Mouse (Mus musculus) kidney, embryonic 16.5 days (tissue): Measurements from ENCODE around the gene Dapk3. TPM values are rescaled to one million over a fixed set of nuclear protein-coding genes. Genes with fewer than 3 reads are reported as not detected.
"Not testable (repeated sequence)": the region's sequence is repeated elsewhere in the genome, so short reads cannot be mapped to it uniquely, and the experiment has no call there.

Experiments
- ATAC-seq: fragments of 200-750 bp; cut with Nextera tagmentation; 2 replicates; pipeline ENCODE4 v1.8.0; 2017; ENCODE audit warnings: moderate TSS enrichment; ENCODE audit not compliant: low FRiP score, low TSS enrichment
- H3K27ac ChIP-seq: fragments of 300-500 bp; sonication (generic); 2 replicates; pipeline ENCODE4 v1.5.1; 2014; ENCODE audit warnings: low read length
- H3K27me3 ChIP-seq: fragments of 300-500 bp; sonication (generic); 2 replicates; pipeline ENCODE4 v1.6.1; 2014; ENCODE audit warnings: low read length, control low read depth, mixed read lengths; ENCODE audit not compliant: insufficient read depth
- H3K36me3 ChIP-seq: fragments of 300-500 bp; sonication (generic); 2 replicates; pipeline ENCODE4 v1.6.1; 2014; ENCODE audit warnings: low read length, control low read depth, mixed read lengths; ENCODE audit not compliant: insufficient read depth
- H3K4me1 ChIP-seq: fragments of 300-500 bp; sonication (generic); 2 replicates; pipeline ENCODE4 v1.6.1; 2014; ENCODE audit warnings: low read length, control low read depth, mixed read lengths; ENCODE audit not compliant: insufficient read depth
- H3K4me2 ChIP-seq: fragments of 300-500 bp; sonication (generic); replicated peaks from 2 replicates; pipeline ENCODE4 v1.6.1; 2014; ENCODE audit warnings: low read depth, low read length
- H3K4me3 ChIP-seq: fragments of 300-500 bp; sonication (generic); 2 replicates; pipeline ENCODE4 v1.5.1; 2014; ENCODE audit warnings: mild to moderate bottlenecking, low read length
- H3K9ac ChIP-seq: fragments of 300-500 bp; sonication (generic); replicated peaks from 2 replicates; pipeline ENCODE4 v1.6.1; 2014; ENCODE audit warnings: low read length
- H3K9me3 ChIP-seq: fragments of 300-500 bp; sonication (generic); 2 replicates; pipeline ENCODE4 v1.6.1; 2016; ENCODE audit warnings: low read length, control low read depth
- WGBS: fragments of 180-500 bp; shearing (Covaris S2); extraction: QIAGEN DNeasy Blood & Tissue Kit; methylation state at CpG from one replicate; pipeline ENCODE4 v1.1.7; 2014; 5-methylcytosine and 5-hydroxymethylcytosine counted together
- polyA plus RNA-seq: library from polyadenylated mRNA; unstranded; fragments of >200 nt; fragmentation: Nextera tagmentation; extraction: Ambion mirVana; gene quantifications from 2 replicates; pipeline ENCODE4 v1.2.1, GENCODE M21; 2015

Dapk3 gene
- polyA plus RNA-seq, 1 experiment from 2014 or later = 39.3 TPM

DNA sequence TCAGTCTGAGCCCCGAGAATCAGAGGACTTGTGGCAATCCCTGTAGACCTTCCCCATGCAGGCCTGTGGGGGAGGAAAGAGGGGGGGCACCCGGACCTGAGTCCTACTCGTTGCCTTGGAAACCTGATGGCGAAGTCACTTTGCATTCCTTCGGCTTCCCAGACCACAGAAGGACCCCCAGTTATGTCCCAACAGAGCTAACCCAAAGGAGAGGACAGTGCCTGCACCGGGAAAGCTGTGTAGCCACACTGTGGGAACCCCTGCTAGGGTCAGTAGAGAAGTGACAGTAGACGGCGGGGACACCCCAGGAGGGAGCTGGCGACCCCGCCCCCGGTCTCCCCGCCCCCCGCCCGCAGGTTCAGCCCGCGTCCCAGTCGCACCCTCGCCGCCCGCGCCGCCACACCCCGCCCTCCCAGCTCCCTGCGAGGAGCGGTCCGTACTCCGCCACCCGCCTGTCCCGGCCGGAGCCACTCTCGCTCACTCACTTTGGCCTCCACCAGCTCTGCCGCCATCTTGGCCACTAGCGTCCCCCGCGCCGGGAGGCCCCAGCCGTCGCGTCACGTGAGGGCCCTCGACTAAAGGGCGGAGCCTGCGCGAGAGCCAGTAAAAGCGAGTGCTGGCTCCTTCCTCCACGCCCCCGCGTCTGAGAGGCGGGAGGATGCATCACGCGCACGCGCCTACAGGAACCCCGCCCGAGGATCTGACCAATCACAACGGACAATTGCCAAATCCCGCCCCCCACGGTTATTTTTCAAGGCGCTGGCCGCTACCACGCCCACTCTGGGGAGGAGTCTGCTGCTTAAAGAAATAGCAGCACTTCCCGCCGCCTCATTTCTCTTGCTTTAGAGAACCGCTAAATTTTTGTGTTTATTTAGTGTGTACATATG is 15.4 kb upstream of the Dapk3 start, which contains the start of gene Pias4:
Gene Pias4 (minus strand): TSS at position 724 of the 887 bp plus-strand sequence.
- H3K9me3 ChIP-seq = no peaks in the 10 kb centered on the region
- H3K9ac ChIP-seq = peak within 1 kb of the TSS; percentile 80
- peak within 1 kb of the TSS; percentile 88 for H3K4me3 ChIP-seq
- under 1% methylated on average over 60 of the region's 64 CpGs for WGBS
- peak within 1 kb of the TSS; percentile 89 for H3K27ac ChIP-seq
- H3K4me1 ChIP-seq = peaks cover 28% of the 10 kb centered on the region
- ATAC-seq = peak; percentile 85
- H3K36me3 ChIP-seq = peaks cover 12% of the 10 kb centered on the region
- H3K27me3 ChIP-seq = no peaks in the 10 kb centered on the region
- H3K4me2 ChIP-seq = peak within 1 kb of the TSS; percentile 61

DNA sequence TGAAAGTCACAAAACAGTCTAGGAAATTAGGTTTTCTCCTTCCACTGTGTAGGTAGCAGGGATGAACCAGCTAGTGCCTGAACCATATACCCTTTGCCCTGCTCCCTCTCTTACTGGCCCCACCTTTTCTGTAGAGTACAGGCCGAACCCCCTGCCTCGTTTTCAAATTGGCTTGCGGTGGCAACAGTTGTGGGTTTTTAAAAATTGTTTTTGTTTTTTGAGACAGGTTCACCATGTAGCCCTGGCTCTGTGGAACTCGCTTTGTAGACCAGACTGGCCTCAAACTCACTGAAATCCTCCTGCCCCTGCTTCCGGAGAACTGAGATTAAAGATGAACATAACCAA is 14.7 kb upstream of the Dapk3 start:
- Histone ChIP-seq H3K36me3 (peaks cover 7% of the 10 kb centered on the region), H3K4me3 (peak overlapping the region; percentile 88), H3K9me3 (no peaks in the 10 kb centered on the region), H3K4me2 (peak overlapping the region; percentile 61), H3K27me3 (no peaks in the 10 kb centered on the region), H3K4me1 (peaks cover 31% of the 10 kb centered on the region), H3K9ac (peak overlapping the region; percentile 65), H3K27ac (peak overlapping the region; percentile 89)
- peak; percentile 58 for ATAC-seq
- 7% methylated on average over 5 of the region's 5 CpGs for WGBS

DNA sequence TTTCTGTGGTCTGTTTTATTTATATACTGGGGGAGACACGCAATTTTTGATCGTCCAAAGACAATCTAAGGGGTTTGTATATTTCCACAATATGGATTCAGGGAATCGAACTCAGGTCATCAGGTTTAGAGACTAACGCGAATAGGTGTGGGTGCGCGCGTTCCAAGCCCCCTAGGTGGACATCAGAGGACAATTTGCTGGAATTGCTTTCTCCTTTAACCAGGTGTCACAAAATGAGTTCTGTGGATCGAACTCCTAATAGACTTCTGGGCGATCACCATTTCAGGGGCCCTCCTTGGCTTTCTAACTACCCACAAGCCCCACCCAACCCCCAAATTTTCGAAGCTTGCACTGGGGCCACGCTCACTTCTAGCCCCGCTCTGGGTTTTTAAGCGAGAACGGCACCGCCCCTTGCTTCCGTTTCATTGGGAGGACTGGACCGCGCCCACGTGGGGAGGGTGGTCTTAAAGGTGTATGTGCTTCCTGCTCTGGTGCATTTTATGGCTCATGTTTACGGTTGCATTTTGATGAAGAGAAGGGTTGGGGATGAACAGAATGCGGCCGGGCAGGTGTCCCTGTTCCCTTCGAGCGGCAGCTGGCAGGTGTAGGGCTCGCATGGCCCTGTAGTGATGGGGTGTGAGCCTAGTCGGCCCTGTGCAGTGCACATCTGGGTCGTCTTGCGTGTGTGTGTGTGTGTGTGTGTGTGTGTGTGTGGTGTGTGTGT is 14.1 kb upstream of the Dapk3 start:
- ATAC-seq = peak; percentile 64
- H3K9me3 ChIP-seq = no peaks in the 10 kb centered on the region
- H3K36me3 ChIP-seq = peaks cover under 1% of the 10 kb centered on the region; the same call in 1 of the 2 replicates
- H3K4me1 ChIP-seq = peaks cover 37% of the 10 kb centered on the region
- peak overlapping the region; percentile 61 for H3K4me2 ChIP-seq
- H3K27me3 ChIP-seq = no peaks in the 10 kb centered on the region
- peak overlapping the region; percentile 88 for H3K4me3 ChIP-seq
- H3K9ac ChIP-seq = peak overlapping the region; percentile 65
- 2% methylated on average over 29 of the region's 29 CpGs for WGBS
- H3K27ac ChIP-seq = peak overlapping the region; percentile 89

DNA sequence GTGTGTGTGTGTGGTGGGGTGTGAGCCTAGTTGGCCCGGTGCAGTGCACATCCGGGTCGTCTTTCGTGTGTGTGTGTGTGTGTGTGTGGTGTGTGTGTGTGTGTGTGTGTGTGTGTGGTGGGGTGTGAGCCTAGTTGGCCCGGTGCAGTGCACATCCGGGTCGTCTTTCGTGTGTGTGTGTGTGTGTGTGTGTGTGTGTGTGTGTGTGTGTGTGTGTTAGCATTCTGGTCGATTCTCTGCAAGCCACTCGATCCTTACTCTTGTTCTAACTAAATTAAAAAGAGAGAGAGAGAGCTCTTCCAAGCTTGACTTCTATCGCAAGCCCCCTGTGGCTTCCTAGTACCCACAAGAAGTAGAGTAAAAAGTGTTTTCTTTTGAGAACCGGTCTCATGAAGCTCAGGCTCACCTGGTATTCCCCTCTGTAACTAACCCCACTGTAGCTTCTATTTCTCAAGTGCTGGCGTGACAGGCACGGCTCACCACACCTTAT is 13.3 kb upstream of the Dapk3 start:
- WGBS = 37% methylated on average over 8 of the region's 14 CpGs
- Histone ChIP-seq H3K4me1 (peaks cover 42% of the 10 kb centered on the region), H3K27ac (peak overlapping the region; percentile 32; the same call in 1 of the 2 replicates), H3K4me2 (peak overlapping the region; percentile 11)
- not testable (repeated sequence) for H3K9ac ChIP-seq, H3K9me3 ChIP-seq, H3K4me3 ChIP-seq, H3K36me3 ChIP-seq, H3K27me3 ChIP-seq
- 0 out of 2 replicates have a peak, but pooled peaks have one; percentile 33 for ATAC-seq

DNA sequence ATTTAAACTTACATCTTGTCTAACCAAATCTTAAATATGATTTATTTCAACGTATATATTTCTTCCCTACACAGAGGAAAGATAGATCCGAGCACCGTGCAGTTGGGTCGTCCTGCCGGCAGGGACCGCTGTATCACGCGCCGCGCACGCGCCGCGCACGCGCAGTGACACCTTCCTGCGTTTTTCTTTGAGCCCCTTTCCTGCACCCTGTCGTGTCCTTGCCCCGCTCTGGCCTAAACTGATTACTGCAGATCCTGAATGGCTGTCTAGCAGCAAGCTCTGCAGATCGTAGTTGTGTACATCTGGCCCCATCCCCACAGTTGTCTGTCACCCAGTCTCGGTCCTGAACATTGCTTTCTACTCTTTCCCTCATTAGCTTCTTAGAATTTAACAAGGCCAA is 9.7 kb upstream of the Dapk3 start:
- 0 out of 2 replicates have a peak, but pooled peaks have one; percentile 3 for ATAC-seq

DNA sequence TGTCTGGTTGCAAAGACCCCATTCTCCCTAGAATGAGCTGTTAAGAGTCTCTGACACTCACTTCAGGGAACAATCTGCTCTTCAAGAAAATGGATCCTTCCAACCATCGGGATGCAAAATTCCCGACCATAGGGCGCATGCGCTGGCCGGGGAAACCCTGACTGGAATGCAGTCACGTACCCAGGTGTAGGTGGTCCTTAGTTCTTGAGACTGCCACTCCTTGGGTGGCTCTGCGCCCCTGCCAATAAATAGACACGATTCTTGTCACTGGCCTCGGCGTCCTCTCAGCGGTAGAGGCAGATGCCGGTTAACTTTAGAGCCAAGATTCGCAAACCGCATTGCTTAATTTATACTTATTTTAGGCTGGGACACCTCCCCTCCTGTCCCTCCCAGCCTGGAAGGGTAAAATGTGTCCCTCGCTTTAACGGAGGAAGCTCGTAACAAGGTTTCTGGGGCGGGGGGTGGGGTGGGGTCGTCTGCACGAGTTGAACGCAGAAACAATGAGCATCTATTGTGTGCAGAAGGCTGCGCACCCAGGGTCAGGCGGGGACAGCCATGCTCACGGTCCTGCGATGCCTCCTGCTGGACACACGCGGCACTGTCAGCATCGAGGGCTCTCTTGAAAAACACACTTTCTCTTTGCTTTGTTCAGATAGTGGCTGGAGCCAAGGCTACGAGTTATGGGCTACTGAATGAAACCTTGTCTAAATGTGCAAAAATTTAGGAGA is 8.0 kb upstream of the Dapk3 start:
- peaks cover 46% of the 10 kb centered on the region for H3K4me1 ChIP-seq
- H3K9me3 ChIP-seq = no peaks in the 10 kb centered on the region
- ATAC-seq = peak; percentile 36; the same call in 1 of the 2 replicates
- peak overlapping the region; percentile 40 for H3K4me3 ChIP-seq
- peaks cover 26% of the 10 kb centered on the region for H3K36me3 ChIP-seq
- H3K4me2 ChIP-seq = peak overlapping the region; percentile 71
- peak overlapping the region; percentile 65 for H3K9ac ChIP-seq
- WGBS = 2% methylated on average over 29 of the region's 29 CpGs
- no peaks in the 10 kb centered on the region for H3K27me3 ChIP-seq
- H3K27ac ChIP-seq = peak overlapping the region; percentile 91

More for the DNA sequence above, 9.7 kb upstream of the Dapk3 start:
- H3K27me3 ChIP-seq = no peaks in the 10 kb centered on the region
- H3K4me3 ChIP-seq = peak overlapping the region; percentile 12; the same call in 1 of the 2 replicates
- H3K36me3 ChIP-seq = peaks cover 10% of the 10 kb centered on the region
- H3K4me2 ChIP-seq = peak overlapping the region; percentile 43
- peak overlapping the region; percentile 92 for H3K27ac ChIP-seq
- peak overlapping the region; percentile 67 for H3K9ac ChIP-seq
- WGBS = 4% methylated on average over 21 of the region's 21 CpGs
- H3K4me1 ChIP-seq = peaks cover 42% of the 10 kb centered on the region
- no peaks in the 10 kb centered on the region for H3K9me3 ChIP-seq

DNA sequence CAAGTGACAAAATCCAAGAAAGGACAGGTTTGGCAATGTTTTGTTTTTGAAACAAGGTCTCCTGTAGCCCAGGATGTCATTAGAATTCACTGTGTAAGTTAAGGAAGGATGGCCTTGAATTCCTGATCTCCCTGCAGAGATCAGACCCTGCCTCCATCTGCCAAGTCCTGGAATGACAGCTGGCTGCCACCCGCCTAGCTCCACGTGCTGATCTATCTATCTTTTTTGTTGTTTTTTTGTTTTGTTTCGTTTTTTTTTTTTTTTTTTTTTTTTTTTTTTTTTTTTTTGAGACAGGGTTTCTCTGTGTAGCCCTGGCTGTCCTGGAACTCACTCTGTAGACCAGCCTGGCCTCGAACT is 7.5 kb upstream of the Dapk3 start:
- Histone ChIP-seq H3K27ac (peak overlapping the region; percentile 91), H3K4me1 (peaks cover 46% of the 10 kb centered on the region), H3K36me3 (peaks cover 32% of the 10 kb centered on the region), H3K4me2 (peak overlapping the region; percentile 71), H3K4me3 (peak overlapping the region; percentile 40; the same call in 1 of the 2 replicates), H3K9ac (peak overlapping the region; percentile 65)
- not testable (repeated sequence) for ATAC-seq, H3K9me3 ChIP-seq, H3K27me3 ChIP-seq
- 4% methylated on average over 4 of the region's 4 CpGs for WGBS

DNA sequence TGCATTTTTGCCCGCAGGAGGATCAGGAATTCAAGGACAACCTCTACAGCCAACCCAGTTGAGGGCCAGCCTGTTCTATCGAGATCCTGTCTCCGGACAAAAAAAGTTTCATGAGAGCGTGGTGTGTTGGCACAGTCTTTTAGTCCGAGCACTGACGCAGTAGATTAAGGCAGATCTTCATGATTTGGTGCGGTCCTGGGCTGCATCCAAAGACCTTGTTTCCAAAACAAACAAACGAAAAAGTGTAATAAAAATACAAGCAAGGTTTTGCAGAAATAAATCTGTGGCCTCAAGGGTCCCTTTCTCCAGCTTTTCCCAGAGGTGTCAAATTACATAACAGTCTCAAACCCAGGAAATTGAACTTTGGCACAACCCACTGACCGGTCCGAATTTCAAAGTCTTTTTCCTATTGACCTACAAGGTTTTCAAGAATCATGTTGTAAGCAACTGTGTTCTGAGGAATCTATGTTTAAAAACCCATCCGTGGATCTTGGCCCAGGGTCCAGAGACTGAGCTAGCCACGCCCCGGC is 6.8 kb upstream of the Dapk3 start:
- Histone ChIP-seq H3K4me3 (peak overlapping the region; percentile 100), H3K27ac (peak overlapping the region; percentile 91), H3K36me3 (peaks cover 38% of the 10 kb centered on the region), H3K9ac (peak overlapping the region; percentile 10), H3K27me3 (no peaks in the 10 kb centered on the region), H3K9me3 (no peaks in the 10 kb centered on the region), H3K4me2 (peak overlapping the region; percentile 51), H3K4me1 (peaks cover 46% of the 10 kb centered on the region)
- ATAC-seq = peak; percentile 23
- 3% methylated on average over 13 of the region's 13 CpGs for WGBS
